Mouse (Mus musculus) heart, adult 2 months (tissue): Measurements from ENCODE around the gene Vegfa. TPM values are rescaled to one million over a fixed set of nuclear protein-coding genes. Genes with fewer than 3 reads are reported as not detected.

Experiments
- DNase-seq, 2 experiments: peaks; one replicate each; pipeline ENCODE4 v3.0.0; 2021
- H3K27ac ChIP-seq: fragments of 200-600 bp; 2 replicates; pipeline ENCODE4 v1.8.1; 2022
- H3K27me3 ChIP-seq: fragments of 200-500 bp; 2 replicates; pipeline ENCODE4 v1.6.1; 2012; ENCODE audit warnings: mild to moderate bottlenecking, low read length, inconsistent platforms, mixed read lengths; ENCODE audit not compliant: control insufficient read depth, insufficient read depth
- H3K36me3 ChIP-seq: fragments of 200-500 bp; 2 replicates; pipeline ENCODE4 v1.6.1; 2012; ENCODE audit warnings: low read length, inconsistent platforms; ENCODE audit not compliant: control insufficient read depth, insufficient read depth
- H3K4me1 ChIP-seq: fragments of 200-500 bp; 2 replicates; pipeline ENCODE4 v1.6.1; 2011; ENCODE audit warnings: low read length; ENCODE audit not compliant: control insufficient read depth, insufficient read depth
- H3K4me3 ChIP-seq: fragments of 200-600 bp; 2 replicates; pipeline ENCODE4 v1.8.1; 2022
- H3K79me2 ChIP-seq: fragments of 200-500 bp; replicated peaks from 2 replicates; pipeline ENCODE4 v1.6.1; 2012; ENCODE audit warnings: mild to moderate bottlenecking, inconsistent platforms, low read length, moderate library complexity, mixed read lengths; ENCODE audit not compliant: control insufficient read depth, insufficient read depth
- H3K9ac ChIP-seq: fragments of 200-500 bp; 2 replicates; pipeline ENCODE4 v1.6.1; 2012; ENCODE audit warnings: low read depth, mild to moderate bottlenecking, control low read depth, inconsistent platforms, low read length, mixed read lengths
- CTCF ChIP-seq: fragments of 200-600 bp; IDR thresholded peaks from 2 replicates; pipeline ENCODE4 v1.8.1; 2022; ENCODE audit warnings: antibody characterized with exemption, mild to moderate bottlenecking, moderate library complexity
- EP300 ChIP-seq: fragments of 200-500 bp; IDR thresholded peaks from 2 replicates; pipeline ENCODE4 v1.6.1; 2011; ENCODE audit warnings: low read depth, low read length, control low read depth; ENCODE audit not compliant: insufficient read depth
- POLR2A ChIP-seq: fragments of 200-500 bp; IDR thresholded peaks from 2 replicates; pipeline ENCODE4 v1.6.1; 2011; ENCODE audit warnings: mild to moderate bottlenecking, low read depth, low read length, control low read depth; ENCODE audit not compliant: insufficient read depth
- WGBS: fragments of 180-500 bp; shearing (Covaris S2); methylation state at CpG from one replicate; pipeline ENCODE4 v1.1.7; 2018; 5-methylcytosine and 5-hydroxymethylcytosine counted together
- intact Hi-C: fragments of 180-260 bp; cut with DNase I; formaldehyde crosslinking; loops from one replicate; pipeline ENCODE4 v1.15.1; 2025
- polyA plus RNA-seq: library from polyadenylated mRNA; depleted of rRNA; stranded (reverse); fragments of >200 nt; gene quantifications from 2 replicates; pipeline ENCODE4 v1.2.3, GENCODE M21; 2012
- total RNA-seq, 2 experiments: library from RNA; stranded (reverse); gene quantifications; 2 replicates each; pipeline ENCODE4 v1.2.3; 2021

Vegfa gene
- total and polyA plus RNA-seq, 3 experiments, result 207 to 384 (median 328) TPM

- WGBS, result 2% methylated on average over 42 of the region's 43 CpGs
- Histone ChIP-seq H3K9ac (peak overlapping the region; percentile 81), H3K79me2 (no peaks in the 10 kb centered on the region), H3K4me1 (peaks cover 8% of the 10 kb centered on the region), H3K27me3 (no peaks in the 10 kb centered on the region), H3K27ac (peak overlapping the region; percentile 96), H3K36me3 (0 out of 2 replicates have a peak, but pooled peaks cover 2% of the 10 kb centered on the region), H3K4me3 (peak overlapping the region; percentile 78)
- intact Hi-C loops, result loop anchor here (5.0 kb wide), 2 partner anchors 73 to 348 kb away; no protein-coding TSS in a partner anchor
- no peak for TF ChIP-seq EP300
- no peak for TF ChIP-seq POLR2A
- no peak for TF ChIP-seq CTCF
- peak; percentile 73 to 79 for DNase-seq
Observed at GRCm38 (mm10) chr17:46030323-46030730, 1.8 kb downstream of the Vegfa start.

DNA sequence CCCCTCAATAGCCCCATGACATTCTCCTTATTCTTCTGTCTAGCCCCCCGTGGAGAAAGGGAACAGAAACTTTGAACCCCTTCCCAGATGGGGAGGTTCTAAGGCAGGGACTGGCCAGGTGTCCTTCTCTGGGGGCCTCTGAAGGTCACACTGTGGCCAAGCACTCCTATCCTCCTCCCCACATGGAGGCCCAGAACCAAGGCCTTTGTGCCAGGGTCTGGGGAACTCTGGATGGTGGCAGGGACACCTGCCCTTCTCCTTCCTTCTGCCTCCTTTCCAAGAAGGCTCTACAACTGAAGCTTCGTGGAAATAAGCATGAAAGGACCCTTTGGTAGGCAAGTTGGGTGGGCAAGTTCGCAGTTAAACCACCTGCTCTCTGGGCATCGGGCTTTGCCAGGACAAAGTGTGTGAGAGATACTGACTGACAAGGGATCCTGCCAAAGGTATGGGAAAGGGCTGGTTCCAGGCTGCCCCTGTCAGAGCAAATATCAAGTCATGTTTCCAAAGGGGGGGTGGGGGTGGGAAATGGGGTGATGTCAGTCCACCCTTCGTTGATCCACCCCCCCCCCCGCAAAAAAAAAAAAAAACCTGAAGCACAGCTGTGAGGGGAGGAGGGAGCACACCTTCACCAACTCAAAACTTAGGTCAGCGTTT, 2.5 kb downstream of the Vegfa start:
- 25% methylated on average over 7 of the region's 7 CpGs for WGBS
- 0 out of 2 replicates have a peak, but pooled peaks have one; percentile 17 for TF ChIP-seq POLR2A
- TF ChIP-seq CTCF, result no peak
- no peak for TF ChIP-seq EP300
- Histone ChIP-seq H3K36me3 (0 out of 2 replicates have a peak, but pooled peaks cover 2% of the 10 kb centered on the region), H3K4me1 (peaks cover 8% of the 10 kb centered on the region), H3K27me3 (no peaks in the 10 kb centered on the region), H3K4me3 (peak overlapping the region; percentile 78), H3K9ac (peak overlapping the region; percentile 81), H3K27ac (peak overlapping the region; percentile 96), H3K79me2 (no peaks in the 10 kb centered on the region)
- peak; percentile 40 to 44 for DNase-seq
- intact Hi-C loops, result loop anchor here (5.0 kb wide), 4 partner anchors 72 to 457 kb away; partner anchors contain the start of gene Hsp90ab1

- intact Hi-C loops, result loop anchor here (5.0 kb wide), 2 partner anchors 142 to 457 kb away; partner anchors contain the start of gene Hsp90ab1
- DNase-seq, result peak in 1 of 2 experiments; percentile 55
- 30% methylated on average over 2 of the region's 2 CpGs for WGBS
- Histone ChIP-seq H3K79me2 (no peaks in the 10 kb centered on the region), H3K4me1 (peaks cover 8% of the 10 kb centered on the region), H3K4me3 (peak overlapping the region; percentile 78), H3K9ac (peak overlapping the region; percentile 81), H3K36me3 (0 out of 2 replicates have a peak, but pooled peaks cover 2% of the 10 kb centered on the region), H3K27ac (peak overlapping the region; percentile 96), H3K27me3 (no peaks in the 10 kb centered on the region)
- TF ChIP-seq CTCF (no peak), POLR2A (no peak), EP300 (no peak)
Observed at GRCm38 (mm10) chr17:46029052-46029553, 3.1 kb downstream of the Vegfa start.

DNA sequence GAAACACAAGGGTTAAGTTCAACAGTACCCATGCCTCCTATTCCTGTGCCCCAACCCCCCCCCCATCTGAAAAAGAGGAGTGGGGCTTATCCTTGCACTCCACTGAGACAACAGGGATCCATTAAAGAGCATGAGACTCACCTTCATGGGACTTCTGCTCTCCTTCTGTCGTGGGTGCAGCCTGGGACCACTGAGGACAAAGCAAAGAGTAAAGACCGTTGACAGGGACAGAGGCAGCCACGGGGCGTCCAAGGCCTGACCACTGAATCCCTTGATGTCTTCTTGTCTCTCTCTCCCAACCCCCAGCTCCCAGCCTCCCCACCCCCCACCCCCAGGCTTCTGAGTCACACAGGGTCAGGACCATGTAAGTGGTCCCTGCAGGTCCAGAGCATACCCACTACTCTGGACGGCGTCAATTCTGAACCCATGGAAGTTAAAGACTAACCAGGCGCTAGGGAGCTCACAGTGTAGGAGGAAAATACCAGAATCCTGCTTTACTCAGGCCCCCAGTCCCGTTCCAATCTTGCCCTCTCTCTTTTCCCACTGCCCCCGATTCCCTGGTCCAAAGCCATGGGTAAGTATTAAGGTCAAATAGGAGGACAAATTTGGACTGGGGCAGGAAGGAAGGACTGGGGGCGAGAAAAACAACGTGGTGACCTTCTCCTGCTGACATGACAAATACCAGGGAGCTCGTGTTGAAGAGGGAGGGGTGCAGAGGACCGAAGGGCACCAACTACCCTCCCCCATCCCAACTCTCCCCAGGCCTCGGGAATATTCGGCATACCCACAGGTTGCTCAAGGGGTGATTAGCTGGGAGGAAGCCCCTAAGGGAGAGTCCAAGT, 3.7 kb downstream of the Vegfa start:
- DNase-seq, result peak; percentile 39 to 45
- peaks cover 8% of the 10 kb centered on the region for H3K4me1 ChIP-seq
- intact Hi-C loops, result loop anchor here (5.0 kb wide), 2 partner anchors 141 to 456 kb away; partner anchors contain the start of gene Hsp90ab1
- no peaks in the 10 kb centered on the region for H3K79me2 ChIP-seq
- H3K9ac ChIP-seq, result peak overlapping the region; percentile 81
- 28% methylated on average over 15 of the region's 15 CpGs for WGBS
- H3K36me3 ChIP-seq, result 0 out of 2 replicates have a peak, but pooled peaks cover 2% of the 10 kb centered on the region
- H3K4me3 ChIP-seq, result peak overlapping the region; percentile 78
- TF ChIP-seq POLR2A (no peak), CTCF (no peak), EP300 (no peak)
- peak overlapping the region; percentile 96 for H3K27ac ChIP-seq
- H3K27me3 ChIP-seq, result no peaks in the 10 kb centered on the region

DNA sequence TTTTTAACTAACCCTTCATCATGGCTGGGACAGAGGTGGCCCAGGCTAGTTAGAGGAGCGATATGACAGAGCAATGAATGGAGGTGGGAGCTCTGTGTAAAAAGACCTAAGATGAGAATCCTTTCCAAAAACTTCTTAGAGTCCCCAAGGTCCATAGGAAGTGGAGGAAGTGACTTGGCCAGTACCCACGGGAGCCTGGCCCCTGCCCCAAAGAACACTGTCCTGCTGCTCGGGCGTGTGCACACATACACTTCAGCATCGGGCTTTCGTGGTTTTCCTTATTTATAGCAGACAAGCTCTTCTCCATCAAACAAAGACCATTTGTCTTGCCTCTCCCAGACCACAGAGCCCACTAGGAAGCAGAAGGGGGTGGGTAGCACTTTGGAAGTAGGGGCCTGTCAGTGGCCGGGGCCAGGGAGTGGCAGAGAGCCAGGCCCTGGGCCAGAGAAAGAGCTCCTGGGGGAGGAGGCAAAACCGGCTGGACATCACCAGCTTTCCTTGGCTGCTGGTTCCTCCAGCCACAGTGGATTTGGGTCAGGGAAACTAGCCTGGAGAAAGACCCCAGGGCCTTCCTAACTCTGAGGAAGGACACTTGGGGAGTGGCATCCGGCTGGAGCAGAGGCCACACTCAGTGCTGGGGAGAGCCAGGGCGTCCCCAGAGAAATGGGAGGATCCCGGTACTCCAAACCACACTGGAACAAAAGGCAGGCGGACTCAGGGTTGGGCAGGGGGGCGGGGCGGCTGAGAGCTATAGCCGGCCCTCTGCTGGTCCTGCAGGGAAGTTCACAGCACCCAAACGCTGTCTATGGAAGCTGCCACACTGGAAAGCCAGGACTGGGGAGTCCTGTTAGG, 4.9 kb downstream of the Vegfa start:
- H3K36me3 ChIP-seq, result 0 out of 2 replicates have a peak, but pooled peaks cover 2% of the 10 kb centered on the region
- intact Hi-C loops, result loop anchor here (5.0 kb wide), 2 partner anchors 140 to 455 kb away; partner anchors contain the start of gene Hsp90ab1
- WGBS, result 5% methylated on average over 16 of the region's 16 CpGs
- H3K4me1 ChIP-seq, result peaks cover 8% of the 10 kb centered on the region
- H3K4me3 ChIP-seq, result peak overlapping the region; percentile 32
- no peaks in the 10 kb centered on the region for H3K27me3 ChIP-seq
- peak; percentile 83 to 85 for DNase-seq
- peak overlapping the region; percentile 96 for H3K27ac ChIP-seq
- peak overlapping the region; percentile 51 for H3K9ac ChIP-seq
- no peaks in the 10 kb centered on the region for H3K79me2 ChIP-seq
- peak; percentile 97; the same call in 1 of the 2 replicates for TF ChIP-seq CTCF
- TF ChIP-seq POLR2A, result peak; percentile 34; the same call in 1 of the 2 replicates
- peak; percentile 87 for TF ChIP-seq EP300
